Mouse (Mus musculus) liver, postnatal 0 days (tissue): ENCODE measurements around the gene Cdk10.

Experiments
- CTCF ChIP-seq: sonication (generic); IDR thresholded peaks from 2 replicates; pipeline ENCODE4 v1.5.1; 2016; ENCODE audit warnings: antibody characterized with exemption, low read depth
- EP300 ChIP-seq: IDR thresholded peaks from 2 replicates; pipeline ENCODE4 v1.6.1; 2016; ENCODE audit warnings: antibody characterized with exemption, low read depth, mild to moderate bottlenecking

DNA sequence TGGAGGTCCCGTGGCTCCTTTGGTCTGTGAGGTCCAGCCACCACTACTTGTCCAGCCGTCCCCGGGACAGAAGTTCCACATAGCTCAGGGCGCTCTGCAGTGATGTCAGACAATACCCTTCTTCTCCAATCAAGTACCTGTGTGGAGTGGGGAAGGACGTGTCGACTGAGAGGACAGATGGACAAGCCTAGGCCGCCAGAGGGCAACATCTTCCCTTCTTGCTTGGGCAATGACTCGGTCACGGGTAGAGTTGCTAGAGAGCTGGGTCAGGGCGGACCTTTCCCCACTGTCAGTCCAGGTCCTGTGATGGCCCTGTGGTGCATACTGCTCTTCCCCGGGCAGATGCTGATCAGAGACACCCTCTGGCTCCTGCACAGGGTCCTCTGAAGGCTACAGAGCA lies 18.4 kb downstream of the Cdk10 start:
- TF ChIP-seq EP300 (no peak), CTCF (peak; percentile 58)
